Mouse (Mus musculus): Measurements from ENCODE around the gene 9130023H24Rik.

9130023H24Rik gene

DNA sequence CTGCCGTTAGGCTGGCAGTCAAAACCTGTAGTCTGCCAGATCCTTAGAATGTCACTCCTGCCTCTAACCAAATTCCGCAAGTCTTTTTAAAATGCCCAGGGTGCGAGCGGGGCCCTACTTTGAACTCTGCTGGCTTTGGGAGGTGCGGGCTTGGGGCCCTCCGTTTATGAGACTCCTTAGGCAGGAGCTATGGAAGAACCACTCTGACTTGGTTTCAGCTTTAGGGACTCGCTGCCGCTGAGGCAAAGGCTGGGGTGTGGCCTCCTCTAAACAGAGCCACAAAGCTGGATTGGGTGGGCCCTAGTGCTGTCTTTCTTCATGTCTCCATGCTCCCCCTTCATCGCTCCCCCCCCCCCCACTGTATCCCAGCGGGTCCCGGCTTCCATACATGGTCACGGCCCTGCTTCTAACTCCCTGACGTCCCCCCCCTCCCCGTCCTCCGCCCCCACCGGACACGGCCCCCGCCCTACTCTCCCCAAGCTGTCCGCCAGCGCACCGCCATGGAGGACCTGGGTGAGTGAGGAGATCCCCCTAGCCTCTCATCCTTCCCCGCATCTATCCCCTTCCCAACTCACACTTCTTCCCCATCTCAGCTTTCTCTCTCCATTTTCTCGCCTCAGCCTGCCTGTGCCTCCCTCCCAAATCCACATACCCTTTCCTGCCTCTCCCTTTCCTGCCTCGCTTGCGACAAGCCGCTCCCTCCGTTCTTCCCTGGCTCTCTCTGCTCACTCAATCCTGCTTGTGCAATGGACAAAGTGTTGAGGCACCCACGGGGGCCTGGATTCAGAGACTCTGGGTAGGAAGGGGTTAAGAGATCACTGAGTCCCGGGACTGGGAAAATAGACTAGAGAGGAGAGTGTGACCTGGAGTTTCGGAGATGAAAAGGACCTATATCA lies 8.9 kb upstream of the 9130023H24Rik start, which contains the start of gene Tgfb1i1:
TSS of gene Tgfb1i1 (plus strand) at position 317 of the 896 bp plus-strand sequence.
- DNase-seq = peak; percentile 67 to 81

DNA sequence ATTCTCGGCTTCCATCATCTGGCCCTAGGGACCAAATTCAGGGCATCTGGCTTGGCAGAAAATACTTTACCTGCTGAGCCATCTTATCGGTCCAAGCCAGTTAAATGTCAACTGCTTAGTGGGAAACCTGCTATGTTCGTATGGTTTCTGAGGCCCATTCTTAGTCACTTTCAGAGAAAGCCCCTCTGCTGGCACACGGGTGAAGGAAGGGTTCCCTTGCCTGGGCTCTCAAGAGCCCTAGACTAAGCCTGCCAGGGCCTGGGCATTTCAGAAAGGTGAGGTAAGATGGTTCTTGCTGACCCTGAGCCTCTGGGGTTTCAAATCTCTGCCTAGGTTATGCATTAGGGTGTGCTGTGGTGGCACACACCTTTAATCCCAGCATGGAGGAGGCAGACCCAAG lies 7.7 kb upstream of the 9130023H24Rik start:
- DNase-seq = no peak

GRCm38 (mm10) chr7:128244410-128245025 lies 6.7 kb upstream of the 9130023H24Rik start:
- DNase-seq = no peak

DNA sequence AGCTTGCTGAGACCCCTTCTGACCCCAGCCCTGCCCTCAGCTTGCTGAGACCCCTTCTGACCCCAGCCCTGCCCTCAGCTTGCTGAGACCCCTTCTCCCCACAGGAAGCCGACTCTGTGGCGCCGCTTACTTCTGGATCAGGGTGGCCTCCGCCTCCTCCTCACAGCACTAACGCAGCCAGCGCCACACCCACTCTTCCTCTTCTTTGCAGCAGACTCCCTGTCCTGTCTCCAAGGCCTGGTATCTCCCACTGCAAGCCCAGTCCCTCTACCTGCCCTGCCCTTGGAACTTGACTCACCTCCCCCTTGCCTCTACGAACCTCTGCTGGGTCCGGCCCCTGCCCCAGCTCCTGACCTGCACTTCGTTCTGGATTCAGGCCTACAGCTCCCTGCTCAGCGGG lies 6.1 kb upstream of the 9130023H24Rik start:
- DNase-seq = peak; percentile 28 to 39

DNA sequence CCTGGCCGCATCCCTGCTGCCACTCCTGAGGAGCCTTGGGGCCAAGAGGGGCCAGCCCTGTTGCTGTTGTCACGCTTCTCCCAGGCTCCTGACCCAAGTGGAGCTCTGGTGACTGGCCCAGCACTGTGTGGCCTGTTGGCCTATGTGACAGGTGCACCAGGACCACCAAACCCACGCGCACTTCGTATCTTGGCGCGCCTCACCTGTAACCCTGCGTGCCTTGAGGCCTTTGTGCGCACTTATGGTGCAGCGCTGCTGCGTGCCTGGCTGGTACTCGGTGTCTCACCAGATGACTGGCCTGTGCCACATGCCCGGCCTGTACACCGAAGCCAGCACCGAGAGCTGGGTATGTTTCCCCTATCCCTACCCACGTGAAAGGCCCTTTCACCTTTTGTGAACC lies 4.5 kb upstream of the 9130023H24Rik start:
- no peak for DNase-seq

GRCm38 (mm10) chr7:128240131-128240784 lies 2.4 kb upstream of the 9130023H24Rik start:
- no peak for DNase-seq

- DNase-seq = peak; percentile 51 to 66
These were observed 1.2 kb upstream of the 9130023H24Rik start for GRCm38 (mm10) chr7:128238991-128239390.

DNA sequence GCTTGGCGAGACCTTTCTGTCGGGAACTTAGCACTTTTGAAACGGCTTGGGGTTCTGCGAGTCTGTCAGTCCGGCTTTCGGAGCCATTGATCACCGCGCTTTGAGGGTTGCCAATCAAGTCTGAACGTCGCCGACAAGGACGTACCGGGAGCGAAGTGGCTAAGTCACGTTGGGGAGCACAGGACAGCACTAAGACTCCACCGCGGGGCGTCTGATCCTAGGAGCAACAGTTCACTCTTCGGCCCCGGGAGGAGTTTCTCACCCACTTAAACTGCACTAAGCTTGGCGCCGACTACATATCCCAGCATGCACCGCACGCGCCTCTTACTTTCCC lies 271 bp downstream of the 9130023H24Rik start:
- DNase-seq = no peak

DNA sequence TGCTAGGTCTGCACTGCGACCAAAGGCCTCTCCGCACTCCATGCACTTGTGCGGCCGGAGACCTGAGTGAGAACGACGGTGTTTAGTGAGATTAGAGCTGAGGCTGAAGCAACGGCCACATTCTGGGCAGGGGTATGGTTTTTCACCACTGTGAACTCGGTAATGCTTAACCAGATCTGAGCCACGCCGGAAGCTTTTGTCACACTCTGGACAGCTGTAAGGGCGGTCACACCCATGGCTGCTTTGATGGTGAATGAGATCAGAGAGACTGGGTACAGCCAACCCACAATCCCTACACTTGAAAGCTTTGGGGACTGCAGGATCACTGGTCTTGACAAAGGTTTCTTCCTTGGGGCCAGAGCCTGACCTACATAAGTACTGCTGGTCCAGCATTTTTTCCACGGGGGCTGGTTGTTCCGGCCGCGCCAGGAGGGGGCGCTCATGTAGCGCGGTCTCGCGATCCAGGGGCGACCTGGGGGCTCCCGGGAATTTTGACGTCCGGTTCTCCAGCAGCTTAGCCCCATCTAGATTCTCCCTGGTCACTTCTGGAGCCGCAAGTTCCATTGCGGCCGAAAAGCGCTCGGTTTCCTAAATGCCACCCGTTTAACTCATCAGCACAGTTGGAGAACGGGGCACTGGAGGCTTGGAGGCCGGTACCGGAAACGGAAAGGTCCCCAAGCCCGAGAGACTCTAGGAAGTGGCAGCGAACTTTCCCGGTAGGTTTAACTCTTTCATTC lies 807 bp downstream of the 9130023H24Rik start, which contains the start of gene Armc5:
TSS of gene Armc5 (plus strand) at position 487 of the 737 bp plus-strand sequence.
- DNase-seq = peak; percentile 83 to 86

GRCm38 (mm10) chr7:128236426-128236825 lies 1.4 kb downstream of the 9130023H24Rik start:
- DNase-seq = no peak

GRCm38 (mm10) chr7:128235481-128235880 lies 2.4 kb downstream of the 9130023H24Rik start:
- DNase-seq = no peak

DNA sequence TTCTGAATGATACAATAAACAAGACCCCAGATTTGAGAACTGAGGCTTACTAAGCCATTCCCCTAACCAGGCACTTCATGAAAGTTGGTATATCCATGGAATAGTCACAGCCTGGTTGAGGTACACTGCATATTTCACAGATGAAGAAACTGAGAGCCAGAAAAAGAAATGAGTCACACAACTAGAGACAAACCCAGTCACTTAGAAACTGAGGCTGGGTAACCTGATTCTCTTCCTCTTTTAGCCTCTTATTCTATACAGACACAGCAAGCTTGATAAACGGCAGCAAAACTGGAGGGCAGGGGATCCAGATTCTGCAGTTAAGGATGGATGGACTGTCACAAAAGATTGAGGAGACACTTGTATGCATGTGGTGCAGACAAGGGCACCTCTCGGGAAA lies 3.0 kb downstream of the 9130023H24Rik start:
- no peak for DNase-seq

DNA sequence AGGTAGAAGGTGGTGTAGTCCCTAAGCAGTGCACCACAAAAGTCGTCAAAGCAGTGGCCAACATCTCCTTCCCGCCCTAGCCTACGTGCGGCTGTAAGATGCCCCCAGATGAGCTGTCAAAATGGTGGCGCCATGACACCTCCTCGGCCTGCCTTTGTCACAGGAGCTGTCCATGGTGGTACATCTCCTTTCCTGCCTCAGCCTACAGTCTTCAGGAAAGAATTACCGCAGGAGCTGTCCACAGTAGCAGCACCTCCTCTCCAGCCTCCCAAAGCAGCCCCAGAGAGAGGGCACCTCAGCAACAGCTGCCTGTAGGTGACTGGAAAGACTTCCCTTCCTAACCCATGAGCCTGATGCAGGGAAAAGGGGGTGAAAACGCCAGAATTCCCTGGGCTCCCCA lies 6.1 kb downstream of the 9130023H24Rik start:
- DNase-seq = no peak

- no peak for DNase-seq
These were observed 16.9 kb downstream of the 9130023H24Rik start for GRCm38 (mm10) chr7:128220936-128221335.

DNA sequence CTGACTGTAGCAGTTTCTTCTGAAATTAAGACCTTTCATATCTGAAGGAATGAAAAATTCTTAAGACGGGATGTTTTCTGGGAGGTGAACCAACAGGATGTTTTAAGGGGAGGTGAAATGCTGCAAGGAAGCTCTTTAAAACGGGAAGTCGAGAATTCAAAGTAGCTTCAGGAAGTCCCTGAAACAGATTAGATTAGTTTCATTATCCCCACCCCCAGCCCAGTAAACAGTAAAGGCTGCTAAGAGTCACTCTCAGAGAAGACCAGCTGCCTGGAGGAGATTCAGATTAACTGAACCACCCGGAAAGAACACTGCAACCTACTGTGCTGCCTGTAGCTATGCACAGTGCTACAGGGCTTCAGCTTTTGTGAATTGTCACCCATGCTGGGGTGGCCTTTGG lies 17.9 kb downstream of the 9130023H24Rik start:
- no peak for DNase-seq

GRCm38 (mm10) chr7:128209826-128210225 lies 28.0 kb downstream of the 9130023H24Rik start:
- no peak for DNase-seq

- DNase-seq = peak; percentile 32 to 60
These were observed 29.6 kb downstream of the 9130023H24Rik start for GRCm38 (mm10) chr7:128208187-128208586.

DNA sequence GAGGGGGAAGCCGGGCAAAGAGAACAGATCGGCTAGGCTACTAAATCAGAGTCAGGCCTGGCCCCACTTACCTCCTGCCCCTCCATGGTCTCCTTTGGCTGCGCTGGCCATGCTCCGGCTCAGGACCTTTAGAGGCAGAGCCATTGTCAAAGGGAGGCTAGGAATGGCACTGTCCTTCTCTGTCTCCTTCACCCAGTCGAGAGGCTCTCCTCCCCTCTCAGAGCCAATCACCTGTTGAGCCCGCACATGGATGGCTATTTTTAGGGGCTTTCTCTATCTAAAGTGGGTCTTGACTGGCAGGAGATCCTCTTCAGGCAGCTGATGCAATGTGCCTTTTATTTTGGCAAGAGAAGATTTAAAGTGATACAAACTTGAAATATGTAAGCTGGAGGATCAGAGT lies 31.7 kb downstream of the 9130023H24Rik start, which contains the start of gene Cox6a2:
TSS of gene Cox6a2 (minus strand) at position 236 of the 400 bp plus-strand sequence.
- DNase-seq = peak; percentile 38 to 53

DNA sequence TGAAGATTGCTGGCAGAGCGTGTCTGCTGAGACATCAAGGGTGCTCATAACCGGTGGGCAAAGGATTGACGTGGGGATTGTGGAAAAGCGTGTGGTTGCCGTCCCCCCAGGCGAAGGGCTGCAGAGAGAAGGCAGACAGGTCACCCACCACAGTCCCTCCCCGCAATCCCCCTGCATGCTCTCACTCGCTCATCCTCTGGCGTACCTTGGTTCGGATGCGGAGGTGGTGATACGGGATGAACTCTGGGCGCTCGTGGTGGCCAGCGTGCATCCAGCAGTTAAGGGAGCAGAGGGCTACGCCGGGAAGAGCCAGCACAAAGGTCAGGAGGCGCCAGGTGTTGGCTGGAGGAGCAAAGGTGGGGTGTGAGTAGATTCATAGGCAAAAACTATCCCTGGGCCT lies 32.1 kb downstream of the 9130023H24Rik start:
- DNase-seq = no peak

DNA sequence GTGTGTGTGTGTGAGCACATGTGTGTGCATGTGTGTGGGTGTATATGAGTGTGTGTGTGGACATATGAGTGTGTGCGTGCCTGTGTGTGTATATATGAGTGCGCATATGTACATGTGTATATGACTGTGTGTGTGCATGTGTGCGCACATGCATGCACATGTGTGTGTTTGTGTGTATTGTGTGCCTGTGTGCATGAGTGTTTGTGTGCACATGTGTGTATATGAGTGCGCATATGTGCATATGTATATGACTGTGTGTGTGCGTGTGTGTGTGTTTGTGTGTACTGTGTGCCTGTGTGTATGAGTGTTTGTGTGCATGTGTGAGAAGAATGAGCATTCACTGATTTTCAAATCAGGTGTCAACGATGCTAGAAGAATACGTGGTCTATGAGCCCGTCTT lies 33.7 kb downstream of the 9130023H24Rik start:
- DNase-seq = no peak

DNA sequence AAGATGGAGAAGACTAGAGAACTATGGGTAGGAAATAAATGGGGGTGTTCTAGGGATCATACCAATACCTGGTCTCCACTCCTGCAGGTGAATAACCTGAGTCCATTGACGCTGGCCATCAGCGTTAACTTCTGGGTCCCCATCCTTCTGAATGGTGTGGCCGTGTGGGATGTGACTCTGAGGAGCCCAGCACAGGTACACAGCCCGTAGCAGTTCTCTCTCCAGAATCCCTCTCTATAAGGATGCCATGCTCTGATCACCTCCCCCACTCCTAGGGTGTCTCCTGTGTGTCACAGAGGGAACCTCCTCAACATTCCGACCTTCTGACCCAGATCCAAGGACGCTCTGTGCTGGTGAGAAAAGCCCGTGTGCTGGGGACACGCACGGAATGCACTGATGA lies 34.8 kb downstream of the 9130023H24Rik start:
- no peak for DNase-seq

DNA sequence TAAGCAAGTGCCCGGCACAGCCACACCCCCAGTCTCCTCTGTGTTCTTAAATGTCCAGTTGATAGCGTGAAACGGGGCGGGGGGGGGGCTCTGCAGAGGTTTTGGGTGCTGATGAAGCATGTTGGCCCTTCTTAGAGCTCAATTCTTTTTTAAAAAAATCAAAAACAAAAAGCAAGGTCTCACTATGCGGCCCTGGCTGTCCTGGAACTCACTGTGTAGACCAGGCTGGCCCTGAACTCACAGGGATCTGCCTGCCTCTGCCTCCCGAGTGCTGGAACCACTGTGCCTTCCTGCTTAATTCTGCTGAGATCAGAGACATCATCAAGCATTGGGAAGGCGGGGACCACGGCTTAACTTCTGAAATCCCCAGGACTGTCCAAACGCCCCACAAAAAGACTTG lies 36.2 kb downstream of the 9130023H24Rik start:
- DNase-seq = no peak

Data from lung, adult 18-20 months (tissue).